Comparison of ENCODE assay signal across 7 mouse cellular contexts in genomic region chr11:80287150-80287549, GRCm38 (mm10). TPM values are rescaled to one million over a fixed set of nuclear protein-coding genes. Genes with fewer than 3 reads are reported as not detected.
DNase-seq lines count a peak whose midpoint lies in the region.

No protein-coding gene starts in this region.

- peak; percentile 76 for DNase-seq in A20 (ENCODE audit: low read depth, low spot score)
- peak; percentile 53 to 69 for DNase-seq in CD8-positive naive resting alpha-beta T cell, adult 2 months (ENCODE audit: low read depth in 2 of 2, low spot score in 2 of 2)
- DNase-seq in c-Kit-negative CD71-positive TER-119-positive erythroid progenitor cells, embryonic 14.5 days (ENCODE audit: low read depth, low spot score), result peak; percentile 36
- DNase-seq in forelimb bud, embryonic 11.5 days (ENCODE audit: low read depth, low spot score), result peak; percentile 78
- DNase-seq in layer of hippocampus, adult 18-20 months (ENCODE audit: low spot score in 2 of 2), result peak; percentile 56 to 84
- peak; percentile 78 for DNase-seq in lung, postnatal 36 days
- peak; percentile 61 for DNase-seq in skeletal muscle tissue, adult 2 months (ENCODE audit: low read depth, low spot score)

RNA-seq across cellular contexts. Expression of gene Rhbdl3, which starts 13.6 kb away (rescaled TPM):
- total RNA-seq in layer of hippocampus, adult 18-20 months (2021), result 10 to 100 TPM; 29.7 to 29.8 TPM

Comparison
In these comparisons a context has a peak if more than half of its experiments do, and no peak if none do; other contexts are left out.
1. Peak in every context shown above with its lines: DNase-seq.